Comparison of ENCODE assay signal across 14 mouse cellular contexts in genomic region chr9:18508098-18508497, GRCm38 (mm10). TPM values are rescaled to one million over a fixed set of nuclear protein-coding genes. Genes with fewer than 3 reads are reported as not detected.
DNase-seq lines count a peak whose midpoint lies in the region; TF ChIP-seq lines count a peak whose summit lies in the region.
"Had no signal": no experiment of that assay in that cellular context is flagged by ENCODE, and none has a peak within 500 bp of the region (broad histone marks: within the 10 kb centered on the region; RNA-seq: fewer than 3 reads in every experiment).

No protein-coding gene starts in this region.

- peak; percentile 14; the same call in 1 of the 2 replicates for TF ChIP-seq CTCF in brain, embryonic 14.5 days (IDR thresholded peaks at IDR 0.05; ENCODE audit: borderline replicate concordance, extremely low read depth, insufficient read depth, insufficient read length)

- no peak for TF ChIP-seq POLR2A in brain, embryonic 14.5 days (IDR thresholded peaks at IDR 0.05; ENCODE audit: borderline replicate concordance, extremely low read depth, insufficient read depth, insufficient read length, poor library complexity, severe bottlenecking)

- DNase-seq in cerebellum, postnatal 10 days, result peak; percentile 5 to 7
- DNase-seq in cerebellum, postnatal 25 days, result no peak
- peak; percentile 2 for DNase-seq in layer of hippocampus, adult 11-12 months (ENCODE audit: low spot score)
- DNase-seq in layer of hippocampus, adult 9-11 months, result no peak
- peak; percentile 11 for DNase-seq in 3T3-L1 (ENCODE audit: low read depth, low spot score)
- DNase-seq in brain, embryonic 14.5 days (ENCODE audit: low read depth), result peak; percentile 9
- no peak for DNase-seq in frontal cortex, postnatal 36 days (ENCODE audit: low spot score in 2 of 2)
- no peak for DNase-seq in adrenal gland, postnatal 14 days
- DNase-seq: liver; lung, postnatal 14 days had no signal

RNA-seq across cellular contexts. Expression of gene Mbd3l1, which starts 29.9 kb away (rescaled TPM):
- not detected in 2 replicates for polyA plus RNA-seq in brain, embryonic 14.5 days (2012; rRNA removed)
- not detected in 2 replicates for total RNA-seq in adrenal gland, postnatal 14 days (2021)
- total RNA-seq: hematopoietic stem cell, adult 5-6 weeks had no signal
- polyA plus RNA-seq: large intestine, adult 2 months; small intestine, adult 2 months; thymus, postnatal 0 days had no signal

RNA-seq across cellular contexts. Expression of gene Zfp558, which starts 30.0 kb away (rescaled TPM):
- 27.9 and 32.1 TPM in 2 replicates for polyA plus RNA-seq in brain, embryonic 14.5 days (2012; rRNA removed)
- total RNA-seq in adrenal gland, postnatal 14 days (2021), result 1.9 and 2.3 TPM in 2 replicates
- polyA plus RNA-seq: small intestine, adult 2 months had no signal

Comparison
In these comparisons a context has a peak if more than half of its experiments do, and no peak if none do; other contexts are left out.
1. DNase-seq: peak in cerebellum, postnatal 10 days (2 of 2), layer of hippocampus, adult 11-12 months (single experiment), 3T3-L1 (single experiment) and brain, embryonic 14.5 days (single experiment); none in cerebellum, postnatal 25 days (0 of 2), layer of hippocampus, adult 9-11 months (single experiment), frontal cortex, postnatal 36 days (0 of 2) and adrenal gland, postnatal 14 days (single experiment).